Mouse (Mus musculus): Measurements from ENCODE around the gene Ushbp1. TPM values are rescaled to one million over a fixed set of nuclear protein-coding genes. Genes with fewer than 3 reads are reported as not detected.
"Not testable (repeated sequence)": the region's sequence is repeated elsewhere in the genome, so short reads cannot be mapped to it uniquely, and the experiment has no call there.

Gene Ushbp1
- polyA plus RNA-seq, 1 experiment, result 8.7 TPM

DNA sequence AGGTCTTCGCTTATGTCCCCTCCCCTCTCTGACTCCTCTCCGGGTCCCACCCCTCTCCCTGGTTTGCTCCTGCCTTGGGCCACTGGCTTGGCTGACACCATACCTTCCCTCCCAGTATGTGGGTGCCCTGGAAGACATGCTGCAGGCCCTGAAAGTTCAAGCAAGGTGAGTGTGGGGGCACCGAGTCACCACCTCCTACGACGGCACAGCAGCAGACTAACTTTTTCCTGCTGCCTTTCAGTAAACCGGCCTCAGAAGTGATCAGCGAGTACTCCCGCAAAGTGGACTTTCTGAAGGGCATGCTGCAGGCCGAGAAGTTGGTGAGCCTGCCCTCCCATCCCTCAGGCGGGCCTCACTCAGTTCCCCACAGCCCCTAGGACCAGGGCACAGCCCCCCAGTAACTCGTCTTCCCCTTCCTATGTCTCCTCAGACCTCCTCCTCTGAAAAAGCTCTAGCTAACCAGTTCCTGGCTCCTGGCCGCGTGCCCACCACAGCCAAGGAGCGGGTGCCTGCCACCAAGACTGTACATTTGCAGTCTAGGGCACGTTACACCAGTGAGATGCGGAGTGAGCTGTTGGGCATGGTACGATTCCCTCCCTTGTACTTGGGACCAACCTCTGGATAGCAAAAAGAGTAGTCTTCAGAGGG is 27.9 kb downstream of the Ushbp1 start:
- TF ChIP-seq CTCF (IDR thresholded peaks at IDR 0.05; ENCODE audit: borderline replicate concordance, extremely low read depth, insufficient read depth, insufficient read length) (no peak), POLR2A (IDR thresholded peaks at IDR 0.05; ENCODE audit: borderline replicate concordance, extremely low read depth, insufficient read depth, insufficient read length, poor library complexity, severe bottlenecking) (no peak)
- DNase-seq (ENCODE audit: low read depth), result no peak

DNA sequence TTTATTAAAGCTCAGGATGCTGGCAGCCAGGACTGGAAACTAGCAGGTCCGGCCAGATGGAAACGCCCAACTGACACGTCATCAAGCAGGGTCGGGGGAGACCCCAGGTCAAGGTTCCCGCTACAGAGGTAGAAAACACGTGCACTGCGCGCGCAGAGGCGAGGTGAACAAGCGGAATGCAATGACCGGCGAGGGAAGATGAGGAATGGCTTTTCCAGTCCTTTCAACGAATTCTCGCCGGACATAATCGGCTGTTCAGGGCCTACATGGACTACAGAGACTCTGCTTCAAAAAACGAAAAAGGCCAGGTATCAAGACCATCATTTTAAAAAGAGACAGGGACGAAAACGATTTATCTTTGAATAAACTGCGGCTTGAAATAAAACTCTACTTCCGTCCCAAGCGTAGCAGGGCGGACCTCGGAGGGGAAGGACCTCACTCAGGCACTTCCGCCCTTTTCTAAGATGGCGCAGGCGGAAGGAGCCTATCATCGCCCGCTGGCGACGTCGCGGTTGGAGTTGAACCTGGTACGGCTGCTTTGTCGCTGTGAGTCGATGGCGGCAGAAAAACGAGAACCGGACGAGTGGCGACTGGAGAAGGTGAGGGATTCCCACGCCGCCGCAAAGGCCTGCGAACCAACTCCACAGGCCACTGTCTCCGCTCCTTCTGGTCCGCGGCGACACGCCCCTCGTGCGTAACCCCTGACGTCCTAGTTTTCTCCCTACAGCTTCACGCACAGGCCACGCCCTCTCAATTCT is 28.7 kb downstream of the Ushbp1 start, which contains the start of gene Use1:
Gene Use1 (plus strand): TSS at position 78 of the 758 bp plus-strand sequence.
- peak; percentile 97 for DNase-seq (ENCODE audit: low read depth)
- TF ChIP-seq POLR2A (IDR thresholded peaks at IDR 0.05; ENCODE audit: borderline replicate concordance, extremely low read depth, insufficient read depth, insufficient read length, poor library complexity, severe bottlenecking), result peak; percentile 43; the same call in 1 of the 2 replicates
- no peak for TF ChIP-seq CTCF (IDR thresholded peaks at IDR 0.05; ENCODE audit: borderline replicate concordance, extremely low read depth, insufficient read depth, insufficient read length)

DNA sequence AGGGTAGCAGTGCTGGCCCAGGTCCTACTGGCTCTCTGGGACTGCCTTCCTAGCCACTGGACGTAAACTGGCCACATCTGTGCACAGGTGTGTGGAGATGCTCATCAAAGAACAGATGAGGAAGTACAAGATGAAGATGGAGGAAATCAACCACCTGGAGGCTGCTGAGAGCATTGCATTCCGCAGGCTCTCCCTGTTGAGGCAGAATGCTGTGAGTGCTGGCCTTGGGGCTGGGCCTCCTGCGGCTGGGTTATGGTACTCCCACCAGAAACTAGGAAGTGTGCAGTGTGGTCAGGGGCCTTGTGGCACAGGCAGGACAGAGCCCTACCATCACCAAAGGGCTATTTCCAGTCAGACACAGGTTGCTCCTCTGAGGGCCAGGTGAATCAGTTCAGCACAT is 37.6 kb downstream of the Ushbp1 start:
- TF ChIP-seq CTCF (IDR thresholded peaks at IDR 0.05; ENCODE audit: borderline replicate concordance, extremely low read depth, insufficient read depth, insufficient read length), result no peak
- no peak for TF ChIP-seq POLR2A (IDR thresholded peaks at IDR 0.05; ENCODE audit: borderline replicate concordance, extremely low read depth, insufficient read depth, insufficient read length, poor library complexity, severe bottlenecking)

DNA sequence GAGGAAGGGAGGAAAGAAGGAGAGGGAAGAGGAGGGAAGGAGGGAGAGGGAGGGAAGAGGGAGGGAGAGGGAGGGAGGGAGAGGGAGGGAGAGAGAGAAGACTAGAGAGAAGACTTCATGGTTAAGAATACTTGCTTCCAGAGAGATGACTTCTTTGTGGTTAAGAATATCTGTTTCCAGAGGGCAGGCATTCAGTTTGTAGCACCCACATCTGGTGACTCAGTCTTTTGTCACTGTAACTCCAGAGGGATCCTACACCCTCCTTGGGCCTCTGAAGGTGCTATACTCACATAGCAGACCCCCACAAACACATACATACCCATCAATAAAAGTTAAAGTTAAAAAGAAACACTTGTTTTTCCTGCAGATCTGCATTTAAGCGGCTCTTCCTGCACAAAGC is 44.1 kb downstream of the Ushbp1 start:
- TF ChIP-seq POLR2A (IDR thresholded peaks at IDR 0.05; ENCODE audit: borderline replicate concordance, extremely low read depth, insufficient read depth, insufficient read length, poor library complexity, severe bottlenecking) (no peak), CTCF (IDR thresholded peaks at IDR 0.05; ENCODE audit: borderline replicate concordance, extremely low read depth, insufficient read depth, insufficient read length) (no peak)
- no peak for DNase-seq (ENCODE audit: low read depth)

More for the DNA sequence above, 37.6 kb downstream of the Ushbp1 start:
- no peak for DNase-seq (ENCODE audit: low read depth)

DNA sequence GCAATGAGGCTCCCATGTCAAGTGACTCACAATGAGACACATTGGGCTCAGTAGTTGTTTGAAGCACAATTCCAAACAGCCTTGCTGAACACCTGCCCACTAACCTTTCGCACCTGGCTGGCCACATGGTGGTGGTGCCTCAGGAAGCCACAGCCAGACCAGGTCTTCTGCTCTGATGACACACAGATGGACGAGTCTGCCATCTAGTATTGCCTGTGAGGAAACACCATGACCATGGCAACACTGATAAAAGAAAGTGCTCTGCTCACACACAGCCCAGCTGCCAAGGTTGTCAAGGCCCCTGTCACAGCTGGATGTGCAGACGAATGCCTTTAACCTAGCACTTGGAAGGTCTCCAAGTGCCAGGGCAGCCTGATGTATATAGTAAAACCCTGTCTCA is 44.5 kb downstream of the Ushbp1 start:
- TF ChIP-seq CTCF (IDR thresholded peaks at IDR 0.05; ENCODE audit: borderline replicate concordance, extremely low read depth, insufficient read depth, insufficient read length), result no peak
- TF ChIP-seq POLR2A (IDR thresholded peaks at IDR 0.05; ENCODE audit: borderline replicate concordance, extremely low read depth, insufficient read depth, insufficient read length, poor library complexity, severe bottlenecking), result no peak
- DNase-seq (ENCODE audit: low read depth), result no peak

DNA sequence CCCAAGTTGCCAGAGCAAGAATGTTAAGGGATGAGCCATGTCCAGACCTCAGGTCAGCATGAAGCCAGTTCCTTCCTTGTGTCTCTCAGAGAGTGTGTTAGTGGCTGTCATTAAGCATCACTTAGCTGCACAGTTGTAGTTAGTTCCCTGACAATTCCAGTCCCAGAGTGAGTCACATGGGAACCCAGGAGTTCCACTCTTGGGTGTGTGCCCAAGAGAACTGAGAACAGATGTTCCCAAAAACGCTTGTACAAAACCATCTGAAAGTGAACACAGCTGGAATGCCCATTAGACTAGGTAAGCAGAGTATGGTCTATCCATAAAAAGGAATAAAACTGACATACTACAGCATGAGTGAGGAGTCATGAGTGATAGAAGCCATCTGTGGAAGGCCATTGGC is 49.0 kb downstream of the Ushbp1 start:
- TF ChIP-seq POLR2A (IDR thresholded peaks at IDR 0.05; ENCODE audit: borderline replicate concordance, extremely low read depth, insufficient read depth, insufficient read length, poor library complexity, severe bottlenecking) (no peak), CTCF (IDR thresholded peaks at IDR 0.05; ENCODE audit: borderline replicate concordance, extremely low read depth, insufficient read depth, insufficient read length) (no peak)

DNA sequence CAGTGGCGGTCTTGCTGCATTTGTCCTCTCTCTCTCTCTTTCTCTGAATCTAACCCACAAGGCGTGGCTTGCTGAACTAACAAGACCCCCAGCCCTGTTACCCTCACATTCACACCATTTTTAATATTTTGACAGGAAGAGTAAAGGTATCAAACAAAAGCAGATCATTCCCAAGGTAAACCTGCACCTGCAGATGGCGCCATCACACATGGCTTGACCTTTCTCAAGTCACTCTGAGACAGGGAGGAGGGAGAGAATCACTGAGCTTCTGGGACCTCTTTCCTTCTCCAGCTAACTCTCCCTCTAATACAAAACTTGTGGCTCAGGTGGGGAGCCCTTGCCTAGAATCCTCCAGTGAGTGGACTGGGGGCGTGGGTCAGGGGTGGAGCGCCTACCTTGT is 55.0 kb downstream of the Ushbp1 start:
- peak; percentile 48 for DNase-seq (ENCODE audit: low read depth)
- TF ChIP-seq CTCF (IDR thresholded peaks at IDR 0.05; ENCODE audit: borderline replicate concordance, extremely low read depth, insufficient read depth, insufficient read length) (peak; percentile 41; the same call in 1 of the 2 replicates), POLR2A (IDR thresholded peaks at IDR 0.05; ENCODE audit: borderline replicate concordance, extremely low read depth, insufficient read depth, insufficient read length, poor library complexity, severe bottlenecking) (no peak)

More for the DNA sequence above, 49.0 kb downstream of the Ushbp1 start:
- no peak for DNase-seq (ENCODE audit: low read depth)

DNA sequence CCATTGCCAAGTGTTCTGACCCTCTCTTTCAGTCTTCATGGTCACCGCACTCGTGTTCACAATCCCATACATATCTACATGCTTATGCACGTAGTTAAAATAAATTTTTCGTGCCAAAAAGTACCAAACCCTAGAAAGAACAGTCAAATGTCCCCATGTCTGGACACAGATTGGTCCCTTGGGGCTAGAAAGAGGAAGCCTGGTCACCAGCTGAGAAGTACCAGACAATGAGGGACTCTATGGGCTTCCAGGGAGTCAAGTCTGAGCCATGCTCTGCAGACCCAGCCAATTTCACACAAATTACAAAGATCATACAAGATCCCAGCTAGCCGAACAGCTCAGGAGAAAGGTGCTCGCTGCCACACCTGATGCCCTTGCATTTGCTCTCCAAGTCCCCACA is 57.8 kb downstream of the Ushbp1 start:
- not testable (repeated sequence) for DNase-seq (ENCODE audit: low read depth)

Other genes starting within 250 kb of the Ushbp1 start
- 30.8 and 51.9 TPM in 2 replicates for gene Myo9b, start 123.1 kb downstream of the Ushbp1 start, polyA plus RNA-seq (2012; rRNA removed)
- 25.9 and 28.2 TPM in 2 replicates for gene Haus8, start 122.9 kb downstream of the Ushbp1 start, polyA plus RNA-seq (2012; rRNA removed)
- gene Use1, start 29.0 kb downstream of the Ushbp1 start, polyA plus RNA-seq (2012; rRNA removed), result 155 and 176 TPM in 2 replicates
- gene Ocel1, start 24.5 kb downstream of the Ushbp1 start, polyA plus RNA-seq (2012; rRNA removed), result 5.4 and 6.0 TPM in 2 replicates
- gene Nr2f6, start 13.8 kb downstream of the Ushbp1 start, polyA plus RNA-seq (2012; rRNA removed), result 59.4 and 61.5 TPM in 2 replicates
- gene Babam1, start 1.1 kb upstream of the Ushbp1 start, polyA plus RNA-seq (2012; rRNA removed), result 115 and 119 TPM in 2 replicates
- 12.1 and 29.4 TPM in 2 replicates for gene Ankle1, start 10.2 kb upstream of the Ushbp1 start, polyA plus RNA-seq (2012; rRNA removed)
- 163 and 168 TPM in 2 replicates for gene Abhd8, start 67.9 kb upstream of the Ushbp1 start, polyA plus RNA-seq (2012; rRNA removed)
- 94.8 and 124 TPM in 2 replicates for gene Mrpl34, start 69.2 kb upstream of the Ushbp1 start, polyA plus RNA-seq (2012; rRNA removed)
- 206 and 229 TPM in 2 replicates for gene Dda1, start 73.4 kb upstream of the Ushbp1 start, polyA plus RNA-seq (2012; rRNA removed)
- 124 and 153 TPM in 2 replicates for gene Ano8, start 90.2 kb upstream of the Ushbp1 start, polyA plus RNA-seq (2012; rRNA removed)
- 25.5 and 34.2 TPM in 2 replicates for gene Gtpbp3, start 92.3 kb upstream of the Ushbp1 start, polyA plus RNA-seq (2012; rRNA removed)
- gene Plvap, start 116.0 kb upstream of the Ushbp1 start, polyA plus RNA-seq (2012; rRNA removed), result 10.1 and 13.0 TPM in 2 replicates
- 0.11 and 0.56 TPM in 2 replicates for gene Ccdc194, start 129.9 kb upstream of the Ushbp1 start, polyA plus RNA-seq (2012; rRNA removed)
- 11.4 and 18.1 TPM in 2 replicates for gene Bst2, start 141.7 kb upstream of the Ushbp1 start, polyA plus RNA-seq (2012; rRNA removed)
- gene Mvb12a, start 147.1 kb upstream of the Ushbp1 start, polyA plus RNA-seq (2012; rRNA removed), result 74.0 and 112 TPM in 2 replicates
- gene Tmem221, start 163.1 kb upstream of the Ushbp1 start, polyA plus RNA-seq (2012; rRNA removed), result 0.07 and 0.16 TPM in 2 replicates
- gene Nxnl1, start 170.8 kb upstream of the Ushbp1 start, polyA plus RNA-seq (2012; rRNA removed), result not detected in 2 replicates
- gene Slc27a1, start 173.1 kb upstream of the Ushbp1 start, polyA plus RNA-seq (2012; rRNA removed), result 130 and 165 TPM in 2 replicates
- 113 and 128 TPM in 2 replicates for gene Pgls, start 196.4 kb upstream of the Ushbp1 start, polyA plus RNA-seq (2012; rRNA removed)
- 7.7 and 8.7 TPM in 2 replicates for gene Fam129c, start 201.8 kb upstream of the Ushbp1 start, polyA plus RNA-seq (2012; rRNA removed)
- gene Colgalt1, start 215.2 kb upstream of the Ushbp1 start, polyA plus RNA-seq (2012; rRNA removed), result 128 and 150 TPM in 2 replicates

Data from brain, embryonic 14.5 days (tissue).